Mouse (Mus musculus) MEL (cell line): ENCODE measurements around the gene Hspbp1. TPM values are rescaled to one million over a fixed set of nuclear protein-coding genes. Genes with fewer than 3 reads are reported as not detected.
A peak's percentile ranks its signal among the peaks of the same experiment; 100 is the strongest.

ENCODE experiments used
- DNase-seq: peaks from one replicate; pipeline ENCODE4 v3.0.0; 2011; ENCODE audit warnings: low read depth, low spot score
- H3K27ac ChIP-seq: 2 replicates; pipeline ENCODE4 v1.5.1; 2012; ENCODE audit warnings: low read depth, mild to moderate bottlenecking, control low read depth, low read length, moderate library complexity; ENCODE audit not compliant: control insufficient read depth
- H3K27me3 ChIP-seq, 2 experiments: fragments of 150-350 bp in 1 of 2; sonication (generic) in 1 of 2; 2 replicates each; pipeline ENCODE4 v1.6.1; 2012; ENCODE audit warnings: low read length in 2 of 2, mild to moderate bottlenecking in 2 of 2, improper control_type of control experiment in 1 of 2, moderate library complexity in 1 of 2; ENCODE audit not compliant: insufficient read depth in 2 of 2, control insufficient read depth in 1 of 2
- H3K36me3 ChIP-seq, 2 experiments: 2 replicates each; pipeline ENCODE4 v1.6.1; 2012 to 2014; ENCODE audit warnings: low read length in 2 of 2, improper control_type of control experiment in 1 of 2, inconsistent platforms in 1 of 2, mild to moderate bottlenecking in 1 of 2; ENCODE audit not compliant: insufficient read depth in 2 of 2, control insufficient read depth in 1 of 2
- H3K4me1 ChIP-seq, 2 experiments: fragments of 150-350 bp in 1 of 2; sonication (generic) in 1 of 2; 2 replicates each; pipeline ENCODE4 v1.6.1; 2012; ENCODE audit warnings: low read length in 2 of 2, improper control_type of control experiment in 1 of 2, mild to moderate bottlenecking in 1 of 2; ENCODE audit not compliant: insufficient read depth in 2 of 2, control insufficient read depth in 1 of 2
- H3K4me3 ChIP-seq, 2 experiments: fragments of 150-350 bp in 1 of 2; sonication (generic) in 1 of 2; 2 replicates each; pipeline ENCODE4 v1.5.1; 2012; ENCODE audit warnings: low read depth in 2 of 2, low read length in 2 of 2, mild to moderate bottlenecking in 2 of 2, moderate library complexity in 2 of 2, control low read depth in 1 of 2, improper control_type of control experiment in 1 of 2; ENCODE audit not compliant: control insufficient read depth in 1 of 2, insufficient read depth in 1 of 2
- H3K79me2 ChIP-seq: 2 replicates; pipeline ENCODE4 v1.6.1; 2012; ENCODE audit warnings: mild to moderate bottlenecking, low read length, moderate library complexity; ENCODE audit not compliant: control insufficient read depth, poor library complexity, insufficient read depth
- H3K9ac ChIP-seq: 2 replicates; pipeline ENCODE4 v1.6.1; 2012; ENCODE audit warnings: low read depth, mild to moderate bottlenecking, control low read depth, low read length, moderate library complexity; ENCODE audit not compliant: control insufficient read depth, poor library complexity, severe bottlenecking
- H3K9me3 ChIP-seq: fragments of 150-350 bp; sonication (generic); replicated peaks from 2 replicates; pipeline ENCODE4 v1.6.1; 2012; ENCODE audit warnings: mild to moderate bottlenecking, low read length, improper control_type of control experiment, moderate library complexity; ENCODE audit not compliant: insufficient read depth
- BHLHE40 ChIP-seq: IDR thresholded peaks from 2 replicates; pipeline ENCODE4 v1.6.1; 2012; ENCODE audit warnings: low read depth, mild to moderate bottlenecking, inconsistent platforms, low read length, improper control_type of control experiment, borderline replicate concordance
- CHD1 ChIP-seq: IDR thresholded peaks from 2 replicates; pipeline ENCODE4 v1.6.1; 2012; ENCODE audit warnings: low read depth, mild to moderate bottlenecking, inconsistent platforms, low read length, improper control_type of control experiment
- CHD2 ChIP-seq: IDR thresholded peaks from 2 replicates; pipeline ENCODE4 v1.6.1; 2011; ENCODE audit warnings: low read length, improper control_type of control experiment
- CTCF ChIP-seq, 3 experiments: IDR thresholded peaks in 2 of 3; conservative IDR thresholded peaks in 1 of 3; 2 replicates each; pipeline ENCODE4 v1.5.1; 2011 to 2012; ENCODE audit warnings: low read length in 3 of 3, low read depth in 2 of 3, mild to moderate bottlenecking in 2 of 3, improper control_type of control experiment in 1 of 3, inconsistent platforms in 1 of 3, mixed read lengths in 1 of 3, moderate library complexity in 1 of 3; ENCODE audit not compliant: control insufficient read depth in 1 of 3, insufficient read depth in 1 of 3, poor library complexity in 1 of 3, severe bottlenecking in 1 of 3
- EP300 ChIP-seq, 2 experiments: IDR thresholded peaks; 2 replicates each; pipeline ENCODE4 v1.6.1; 2011; ENCODE audit warnings: improper control_type of control experiment in 2 of 2, low read length in 2 of 2, low read depth in 1 of 2, mild to moderate bottlenecking in 1 of 2
- ETS1 ChIP-seq: IDR thresholded peaks from 2 replicates; pipeline ENCODE4 v1.6.1; 2012; ENCODE audit warnings: low read depth, mild to moderate bottlenecking, inconsistent platforms, low read length, improper control_type of control experiment, moderate library complexity
- GATA1 ChIP-seq: IDR thresholded peaks from 2 replicates; pipeline ENCODE4 v1.6.1; 2011; ENCODE audit warnings: low read depth, low read length, improper control_type of control experiment
- MAFK ChIP-seq: IDR thresholded peaks from 2 replicates; pipeline ENCODE4 v1.6.1; 2011; ENCODE audit warnings: low read depth, mild to moderate bottlenecking, low read length, improper control_type of control experiment, borderline replicate concordance
- MEF2A ChIP-seq: IDR thresholded peaks from 2 replicates; pipeline ENCODE4 v1.6.1; 2014; ENCODE audit warnings: low read depth, mild to moderate bottlenecking, inconsistent platforms, low read length, improper control_type of control experiment; ENCODE audit not compliant: poor library complexity, insufficient replicate concordance, severe bottlenecking; ENCODE audit errors: extremely low read depth
- MXI1 ChIP-seq: IDR thresholded peaks from 2 replicates; pipeline ENCODE4 v1.6.1; 2011; ENCODE audit warnings: mild to moderate bottlenecking, low read depth, low read length, improper control_type of control experiment
- MYC ChIP-seq: IDR thresholded peaks from 2 replicates; pipeline ENCODE4 v1.6.1; 2011; ENCODE audit warnings: low read depth, mild to moderate bottlenecking, low read length, improper control_type of control experiment, moderate library complexity
- NELFE ChIP-seq: IDR thresholded peaks from 2 replicates; pipeline ENCODE4 v1.6.1; 2011; ENCODE audit warnings: low read depth, low read length, improper control_type of control experiment
- POLR2AphosphoS2 ChIP-seq: IDR thresholded peaks from 2 replicates; pipeline ENCODE4 v1.6.1; 2011; ENCODE audit warnings: low read length, improper control_type of control experiment
- POLR2AphosphoS5 ChIP-seq: IDR thresholded peaks from 2 replicates; pipeline ENCODE4 v1.6.1; 2012; ENCODE audit warnings: low read depth, borderline replicate concordance, mild to moderate bottlenecking, inconsistent platforms, low read length, moderate library complexity, mixed read lengths
- RCOR1 ChIP-seq: IDR thresholded peaks from 2 replicates; pipeline ENCODE4 v1.6.1; 2012; ENCODE audit warnings: low read depth, mild to moderate bottlenecking, inconsistent platforms, low read length, improper control_type of control experiment
- SIN3A ChIP-seq: IDR thresholded peaks from 2 replicates; pipeline ENCODE4 v1.6.1; 2012; ENCODE audit warnings: low read length, improper control_type of control experiment, inconsistent platforms
- SMC3 ChIP-seq: IDR thresholded peaks from 2 replicates; pipeline ENCODE4 v1.6.1; 2011; ENCODE audit warnings: low read depth, low read length, improper control_type of control experiment
- TCF12 ChIP-seq: IDR thresholded peaks from 2 replicates; pipeline ENCODE4 v1.6.1; 2014; ENCODE audit warnings: low read depth, mild to moderate bottlenecking, inconsistent platforms, low read length, improper control_type of control experiment, moderate library complexity
- UBTF ChIP-seq: IDR thresholded peaks from 2 replicates; pipeline ENCODE4 v1.6.1; 2012; ENCODE audit warnings: low read depth, mild to moderate bottlenecking, inconsistent platforms, low read length, improper control_type of control experiment, moderate library complexity, borderline replicate concordance; ENCODE audit not compliant: insufficient read depth
- USF1 ChIP-seq: IDR thresholded peaks from 2 replicates; pipeline ENCODE4 v1.6.1; 2014; ENCODE audit warnings: low read depth, mild to moderate bottlenecking, inconsistent platforms, low read length, improper control_type of control experiment, moderate library complexity
- USF2 ChIP-seq, 2 experiments: IDR thresholded peaks; 2 replicates each; pipeline ENCODE4 v1.6.1; 2011 to 2012; ENCODE audit warnings: improper control_type of control experiment in 2 of 2, low read length in 2 of 2, borderline replicate concordance in 1 of 2, inconsistent platforms in 1 of 2, low read depth in 1 of 2, mild to moderate bottlenecking in 1 of 2; ENCODE audit not compliant: insufficient read depth in 1 of 2
- ZC3H11A ChIP-seq: IDR thresholded peaks from 2 replicates; pipeline ENCODE4 v1.6.1; 2012; ENCODE audit warnings: low read depth, mild to moderate bottlenecking, inconsistent platforms, low read length, improper control_type of control experiment
- ZMIZ1 ChIP-seq: IDR thresholded peaks from 2 replicates; pipeline ENCODE4 v1.6.1; 2012; ENCODE audit warnings: low read depth, mild to moderate bottlenecking, inconsistent platforms, low read length, improper control_type of control experiment, moderate library complexity
- ZNF384 ChIP-seq: IDR thresholded peaks from 2 replicates; pipeline ENCODE4 v1.6.1; 2012; ENCODE audit warnings: low read depth, mild to moderate bottlenecking, inconsistent platforms, low read length, improper control_type of control experiment
- polyA plus RNA-seq, 2 experiments: library from polyadenylated mRNA; stranded (reverse) in 1 of 2; unstranded in 1 of 2; fragments of >175 nt in 1 of 2; fragments of >200 nt in 1 of 2; gene quantifications; 2 replicates each; pipeline versions ENCODE4 v1.2.1 to v1.2.4; 2012; ENCODE audit warnings: low replicate concordance in 2 of 2, low read depth in 1 of 2; ENCODE audit not compliant: insufficient read length in 2 of 2, insufficient read depth in 1 of 2, missing spikeins in 1 of 2
- total RNA-seq: library from RNA; depleted of rRNA; stranded (reverse); fragments of 300-350 nt; gene quantifications from 2 replicates; pipeline ENCODE4 v1.2.3, GENCODE M21; 2012

The Hspbp1 gene
- total and polyA plus RNA-seq, 3 experiments = 101 to 111 TPM; not detected in 1

DNA sequence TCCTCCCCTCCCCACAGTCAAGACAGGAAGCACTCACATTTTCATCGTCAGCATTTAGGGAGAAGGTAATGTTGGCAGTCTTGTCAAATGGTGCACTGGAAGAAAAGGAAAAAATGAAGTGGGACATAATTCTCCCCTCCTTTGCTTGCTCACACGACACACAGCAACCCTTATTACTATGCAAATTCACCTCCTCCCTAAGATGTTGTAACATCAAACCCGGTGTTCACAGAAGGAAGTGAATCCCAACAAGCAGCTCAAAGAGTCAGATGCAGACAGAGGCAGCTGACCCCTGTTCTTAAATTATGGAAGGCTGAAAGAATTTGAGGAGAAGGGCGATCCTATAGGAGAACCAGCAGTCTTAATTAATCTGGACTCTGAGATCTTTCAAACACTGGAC, 48.7 kb downstream of the Hspbp1 start:
- no peaks in the 10 kb centered on the region for H3K27me3 ChIP-seq
- DNase-seq = no peak
- H3K79me2 ChIP-seq = no peaks in the 10 kb centered on the region
- H3K4me1 ChIP-seq = peaks cover 1 to 5% of the 10 kb centered on the region in 2 experiments; a peak in 2 of 4 replicates
- H3K27ac ChIP-seq = no peak overlapping the region
- H3K9me3 ChIP-seq = no peaks in the 10 kb centered on the region
- no peak overlapping the region for H3K4me3 ChIP-seq
- TF ChIP-seq TCF12 = no peak
- H3K9ac ChIP-seq = no peak overlapping the region
- peaks cover 14 to 26% of the 10 kb centered on the region in 2 experiments for H3K36me3 ChIP-seq

GRCm38 (mm10) chr7:4631031-4631430, 53.8 kb downstream of the Hspbp1 start, which contains the start of gene Tmem86b:
Gene Tmem86b (minus strand): TSS chr7:4631422.
- Histone ChIP-seq H3K27me3 (no peaks in the 10 kb centered on the region), H3K36me3 (peaks cover 14 to 34% of the 10 kb centered on the region in 2 experiments), H3K27ac (peak within 1 kb of the TSS; percentile 82), H3K9ac (no peak within 1 kb of the TSS), H3K9me3 (no peaks in the 10 kb centered on the region), H3K4me3 (no peak within 1 kb of the TSS), H3K79me2 (no peaks in the 10 kb centered on the region), H3K4me1 (peaks cover 8 to 30% of the 10 kb centered on the region in 2 experiments)
- TF ChIP-seq ETS1 = peak; percentile 48
- TF ChIP-seq GATA1 = peak; percentile 63
- TF ChIP-seq USF1 = no peak
- TF ChIP-seq EP300 (IDR thresholded peaks at IDR 0.05; ENCODE audit: low read depth in 1 of 2, low read length in 2 of 2) = peak in 1 of 2 experiments; percentile 49; a peak in 1 of 4 replicates
- peak; percentile 97 for TF ChIP-seq MAFK
- peak; percentile 28; the same call in 1 of the 2 replicates for TF ChIP-seq SIN3A
- DNase-seq = peak; percentile 73

DNA sequence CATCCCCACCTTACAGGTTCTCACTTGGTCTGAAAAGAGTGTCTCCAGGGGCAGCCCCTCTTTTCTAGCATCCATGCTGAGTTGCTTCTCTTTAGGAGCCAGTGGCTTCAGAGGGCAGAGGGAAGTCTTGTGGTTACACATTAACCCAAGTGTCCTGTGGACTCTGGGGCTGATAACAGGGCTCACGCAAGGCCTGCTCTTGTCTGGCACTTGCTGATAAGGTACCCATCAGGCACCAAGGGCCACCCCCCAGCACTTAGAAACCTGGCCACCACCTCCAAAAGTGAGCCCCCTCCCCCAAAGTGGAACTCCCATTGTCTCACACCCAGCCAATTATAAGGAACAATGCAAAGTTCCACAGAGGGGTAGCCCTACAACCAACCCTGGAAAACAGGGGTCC, 54.7 kb downstream of the Hspbp1 start:
- DNase-seq = peak; percentile 90
- Histone ChIP-seq H3K4me3 (no peak overlapping the region), H3K9ac (no peak overlapping the region)
- no peak for TF ChIP-seq POLR2AphosphoS5
- peak; percentile 95 to 97 for TF ChIP-seq EP300 (IDR thresholded peaks at IDR 0.05; ENCODE audit: low read depth in 1 of 2, low read length in 2 of 2)
- TF ChIP-seq SMC3 = no peak
- TF ChIP-seq CHD1 = no peak
- TF ChIP-seq MAFK = 0 out of 2 replicates have a peak, but pooled peaks have one; percentile 25
- TF ChIP-seq CTCF (IDR thresholded peaks at IDR 0.05 in 2 of 3, conservative IDR thresholded peaks at IDR 0.05 in 1 of 3; ENCODE audit: control insufficient read depth in 1 of 3, insufficient read depth in 1 of 3, low read depth in 2 of 3, low read length in 3 of 3, poor library complexity in 1 of 3, severe bottlenecking in 1 of 3) = no peak
- no peak for TF ChIP-seq ZNF384
- peak; percentile 71; the same call in 1 of the 2 replicates for TF ChIP-seq BHLHE40
- TF ChIP-seq ETS1 = peak; percentile 75
- TF ChIP-seq CHD2 = no peak
- TF ChIP-seq USF1 = no peak
- peak; percentile 53; the same call in 1 of the 2 replicates for TF ChIP-seq POLR2AphosphoS2
- TF ChIP-seq MYC = 0 out of 2 replicates have a peak, but pooled peaks have one; percentile 29
- no peak for TF ChIP-seq UBTF
- TF ChIP-seq MXI1 = no peak
- peak; percentile 80; the same call in 1 of the 2 replicates for TF ChIP-seq RCOR1
- TF ChIP-seq MEF2A = no peak
- TF ChIP-seq TCF12 = peak; percentile 98
- TF ChIP-seq ZC3H11A = no peak
- no peak for TF ChIP-seq NELFE
- TF ChIP-seq SIN3A = peak; percentile 48
- TF ChIP-seq USF2 (IDR thresholded peaks at IDR 0.05; ENCODE audit: borderline replicate concordance in 1 of 2, insufficient read depth in 1 of 2, low read depth in 1 of 2, low read length in 2 of 2) = no peak
- TF ChIP-seq ZMIZ1 = no peak

More for the DNA sequence above, 54.7 kb downstream of the Hspbp1 start:
- Histone ChIP-seq H3K9me3 (no peaks in the 10 kb centered on the region), H3K27ac (peak overlapping the region; percentile 82), H3K36me3 (peaks cover 12 to 34% of the 10 kb centered on the region in 2 experiments), H3K4me1 (peaks cover 8 to 33% of the 10 kb centered on the region in 2 experiments), H3K27me3 (no peaks in the 10 kb centered on the region), H3K79me2 (no peaks in the 10 kb centered on the region)
